Mouse (Mus musculus) kidney, adult 2 months (tissue): ENCODE results near the gene Mrpl36.

Experiments used
- CTCF ChIP-seq: fragments of 200-500 bp; conservative IDR thresholded peaks from 2 replicates; pipeline ENCODE4 v1.5.1; 2011; ENCODE audit warnings: low read depth, mild to moderate bottlenecking, control low read depth, low read length, moderate library complexity, mixed read lengths; ENCODE audit not compliant: insufficient read depth, insufficient read length
- POLR2A ChIP-seq: fragments of 200-500 bp; IDR thresholded peaks from one replicate; pipeline ENCODE4 v1.6.1; 2011; ENCODE audit warnings: low read depth, low read length, control low read depth

GRCm38 (mm10) chr13:73310183-73310929 is 18.0 kb upstream of the Mrpl36 start:
- no peak for TF ChIP-seq POLR2A
- peak; percentile 76 for TF ChIP-seq CTCF
